Comparison of ENCODE assay signal across 8 mouse cellular contexts in the genomic region with DNA sequence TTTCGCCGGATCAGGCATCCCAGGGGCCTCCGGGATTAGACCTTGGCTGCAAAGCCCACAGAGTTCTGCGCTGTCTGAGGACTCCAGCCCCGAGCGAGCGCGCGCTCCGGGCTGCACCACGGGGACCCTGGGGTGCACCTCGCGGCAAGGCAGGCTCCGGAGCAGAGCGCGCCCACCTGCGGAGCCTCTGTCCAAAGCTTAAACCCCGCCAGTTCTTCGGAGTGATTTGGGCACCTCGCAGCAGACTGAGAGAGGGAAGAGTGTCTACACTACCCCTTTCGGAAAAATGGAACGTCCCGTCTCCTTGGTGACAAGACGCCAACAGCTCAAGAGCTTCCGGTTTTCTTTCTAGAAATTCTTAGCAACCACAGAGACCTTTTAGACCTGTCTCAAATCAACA. TPM values are rescaled to one million over a fixed set of nuclear protein-coding genes. Genes with fewer than 3 reads are reported as not detected.
DNase-seq lines count a peak whose midpoint lies in the region; ATAC-seq lines count a peak whose summit lies in the region.

A gene (minus strand): TSS at position 76 of the 400 bp plus-strand sequence.

- ATAC-seq in kidney, embryonic 15.5 days (replicated peaks; ENCODE audit: low FRiP score) = peak; percentile 62
- ATAC-seq in neural tube, embryonic 13.5 days (ENCODE audit: low read depth) = no peak

- peak; percentile 43 for DNase-seq in right cerebral cortex, adult 18-20 months
- DNase-seq in right cerebral cortex, postnatal 36 days (ENCODE audit: low spot score in 2 of 2) = no peak
- peak; percentile 89 for DNase-seq in embryo, embryonic 10 days (ENCODE audit: low spot score)
- DNase-seq in heart, adult 9 months (ENCODE audit: low spot score in 2 of 2) = peak; percentile 42 to 57
- DNase-seq in lung, adult 18-20 months = peak; percentile 66
- DNase-seq in thymus, postnatal 0 days (ENCODE audit: low spot score) = peak; percentile 86

- H3K4me1 ChIP-seq in kidney, embryonic 15.5 days = peaks cover 14% of the 10 kb centered on the region
- peaks cover 16% of the 10 kb centered on the region for H3K4me1 ChIP-seq in neural tube, embryonic 13.5 days (replicated peaks)

- H3K27ac ChIP-seq in kidney, embryonic 15.5 days = no peak within 1 kb of the TSS
- no peak within 1 kb of the TSS for H3K27ac ChIP-seq in neural tube, embryonic 13.5 days (replicated peaks)

- H3K4me2 ChIP-seq in kidney, embryonic 15.5 days = peak within 1 kb of the TSS; percentile 69
- H3K4me2 ChIP-seq in neural tube, embryonic 13.5 days = peak within 1 kb of the TSS; percentile 70

- H3K4me3 ChIP-seq in kidney, embryonic 15.5 days (replicated peaks) = peak within 1 kb of the TSS; percentile 49
- H3K4me3 ChIP-seq in neural tube, embryonic 13.5 days = peak within 1 kb of the TSS; percentile 47

- WGBS in kidney, embryonic 15.5 days = under 1% methylated on average over 25 of the region's 25 CpGs
- WGBS in neural tube, embryonic 13.5 days = under 1% methylated on average over 25 of the region's 25 CpGs

- no peaks in the 10 kb centered on the region for H3K36me3 ChIP-seq in kidney, embryonic 15.5 days
- H3K36me3 ChIP-seq in neural tube, embryonic 13.5 days = no peaks in the 10 kb centered on the region

- no peaks in the 10 kb centered on the region for H3K9me3 ChIP-seq in kidney, embryonic 15.5 days (replicated peaks)
- H3K9me3 ChIP-seq in neural tube, embryonic 13.5 days = no peaks in the 10 kb centered on the region

- H3K27me3 ChIP-seq in kidney, embryonic 15.5 days = peaks cover 70% of the 10 kb centered on the region
- peaks cover 69% of the 10 kb centered on the region for H3K27me3 ChIP-seq in neural tube, embryonic 13.5 days

- peak within 1 kb of the TSS; percentile 46 for H3K9ac ChIP-seq in kidney, embryonic 15.5 days
- H3K9ac ChIP-seq in neural tube, embryonic 13.5 days = peak within 1 kb of the TSS; percentile 68

RNA-seq across cellular contexts. Expression of the gene that starts here (rescaled TPM):
- 0.31 and 0.35 TPM in 2 replicates for polyA plus RNA-seq in kidney, embryonic 15.5 days (2015; fragmentation: Nextera tagmentation; extraction: Ambion mirVana)
- polyA plus RNA-seq in neural tube, embryonic 13.5 days (2015; fragmentation: Nextera tagmentation; extraction: Ambion mirVana) = not detected in 2 replicates
- 0.27 and 0.40 TPM in 2 replicates for polyA plus RNA-seq in thymus, postnatal 0 days (2015; fragmentation: Nextera tagmentation; extraction: Ambion mirVana)

Comparison
In these comparisons a context has a peak if more than half of its experiments do, and no peak if none do; other contexts are left out.
1. DNase-seq: peak in right cerebral cortex, adult 18-20 months (single experiment), embryo, embryonic 10 days (single experiment), heart, adult 9 months (2 of 2) and lung, adult 18-20 months (2 of 2); none in right cerebral cortex, postnatal 36 days (0 of 2).
2. Peak in ATAC-seq, H3K4me3 ChIP-seq, H3K9ac ChIP-seq and H3K4me2 ChIP-seq in kidney, embryonic 15.5 days; RNA of the gene not detected or under 1 TPM.
3. Peak in DNase-seq in thymus, postnatal 0 days; RNA of the gene not detected or under 1 TPM.